Mouse (Mus musculus): ENCODE measurements around the gene Nexn.

DNA sequence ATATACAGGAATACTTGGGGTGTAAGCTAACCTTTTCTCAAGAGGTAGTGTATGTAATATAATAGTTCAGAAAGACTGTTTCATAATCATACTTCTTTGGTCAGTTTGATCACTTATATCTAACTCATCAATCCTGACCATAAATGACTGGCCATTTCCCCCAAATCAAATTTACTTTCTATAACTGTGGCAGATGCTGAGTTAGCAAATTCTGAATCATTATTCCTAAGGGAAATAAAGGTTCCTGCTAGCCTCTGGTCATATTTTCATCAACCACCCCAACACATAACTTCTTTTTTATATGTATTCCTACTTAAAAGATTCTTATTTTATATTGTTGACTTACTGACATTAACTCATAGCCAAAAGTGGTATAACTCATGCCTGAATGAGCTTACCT lies 63.2 kb downstream of the Nexn start:
- TF ChIP-seq POLR2A (IDR thresholded peaks at IDR 0.05; ENCODE audit: low read depth, low read length) = no peak
- TF ChIP-seq CTCF (conservative IDR thresholded peaks at IDR 0.05; ENCODE audit: insufficient read depth, insufficient read length, low read depth, low read length) = no peak

Data from kidney, adult 2 months (tissue).